Mouse (Mus musculus): ENCODE results near the gene Hectd3. TPM values are rescaled to one million over a fixed set of nuclear protein-coding genes. Genes with fewer than 3 reads are reported as not detected.

Gene Hectd3
- polyA plus RNA-seq, 1 experiment from 2014 or later: 20.2 TPM

DNA sequence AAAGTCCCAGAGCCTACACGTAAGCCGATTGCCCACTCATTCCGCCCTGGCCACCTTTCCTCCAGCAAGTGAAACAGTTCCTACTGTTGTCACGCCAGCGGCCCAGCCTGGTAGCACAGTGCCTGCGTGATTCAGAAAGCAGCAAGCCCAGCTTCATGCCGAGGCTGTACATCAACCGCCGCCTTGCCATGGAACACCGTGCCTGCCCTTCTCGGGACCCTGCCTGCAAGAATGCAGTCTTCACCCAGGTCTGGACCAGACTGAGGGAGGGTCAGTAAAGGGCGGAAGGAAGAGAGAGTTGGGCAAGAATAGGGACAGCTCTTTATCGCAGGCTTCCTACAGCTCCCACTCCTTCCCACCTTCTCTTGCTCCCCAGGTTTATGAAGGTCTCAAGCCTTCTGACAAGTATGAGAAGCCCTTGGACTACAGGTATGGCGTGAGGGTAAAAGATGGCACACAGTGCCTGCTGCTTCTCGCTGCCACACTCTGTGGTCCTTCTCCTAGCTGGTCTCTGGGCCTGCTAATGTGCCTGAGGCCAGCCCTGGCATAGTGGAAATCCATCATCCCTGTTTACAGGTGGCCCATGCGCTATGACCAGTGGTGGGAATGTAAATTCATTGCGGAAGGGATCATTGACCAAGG is 4.5 kb downstream of the Hectd3 start:
- no peak for ATAC-seq
- peaks cover 67% of the 10 kb centered on the region for H3K36me3 ChIP-seq
- WGBS: 93% methylated on average over 17 of the region's 17 CpGs
- no peaks in the 10 kb centered on the region for H3K9me3 ChIP-seq
- peaks cover 19% of the 10 kb centered on the region for H3K4me1 ChIP-seq (replicated peaks)
- no peak overlapping the region for H3K4me2 ChIP-seq (replicated peaks)
- H3K9ac ChIP-seq (replicated peaks): no peak overlapping the region
- no peak overlapping the region for H3K27ac ChIP-seq
- H3K27me3 ChIP-seq: peaks cover 10% of the 10 kb centered on the region; the same call in 1 of the 2 replicates
- H3K4me3 ChIP-seq (replicated peaks): no peak overlapping the region

GRCm38 (mm10) chr4:117001957-117002356 is 6.8 kb downstream of the Hectd3 start:
- no peak overlapping the region for H3K27ac ChIP-seq
- H3K9ac ChIP-seq (replicated peaks): no peak overlapping the region
- H3K27me3 ChIP-seq: peaks cover 10% of the 10 kb centered on the region; the same call in 1 of the 2 replicates
- no peaks in the 10 kb centered on the region for H3K4me1 ChIP-seq (replicated peaks)
- H3K4me2 ChIP-seq (replicated peaks): no peak overlapping the region
- 92% methylated on average over 16 of the region's 16 CpGs for WGBS
- no peak overlapping the region for H3K4me3 ChIP-seq (replicated peaks)
- peaks cover 68% of the 10 kb centered on the region for H3K36me3 ChIP-seq
- H3K9me3 ChIP-seq: no peaks in the 10 kb centered on the region
- no peak for ATAC-seq

- peaks cover 10% of the 10 kb centered on the region; the same call in 1 of the 2 replicates for H3K27me3 ChIP-seq
- H3K27ac ChIP-seq: no peak overlapping the region
- H3K4me3 ChIP-seq (replicated peaks): no peak overlapping the region
- no peaks in the 10 kb centered on the region for H3K4me1 ChIP-seq (replicated peaks)
- peak; percentile 73 for ATAC-seq
- 55% methylated on average over 38 of the region's 38 CpGs for WGBS
- no peak overlapping the region for H3K9ac ChIP-seq (replicated peaks)
- no peaks in the 10 kb centered on the region for H3K9me3 ChIP-seq
- H3K4me2 ChIP-seq (replicated peaks): no peak overlapping the region
- H3K36me3 ChIP-seq: peaks cover 66% of the 10 kb centered on the region
These were observed 7.7 kb downstream of the Hectd3 start for GRCm38 (mm10) chr4:117002543-117003521.

DNA sequence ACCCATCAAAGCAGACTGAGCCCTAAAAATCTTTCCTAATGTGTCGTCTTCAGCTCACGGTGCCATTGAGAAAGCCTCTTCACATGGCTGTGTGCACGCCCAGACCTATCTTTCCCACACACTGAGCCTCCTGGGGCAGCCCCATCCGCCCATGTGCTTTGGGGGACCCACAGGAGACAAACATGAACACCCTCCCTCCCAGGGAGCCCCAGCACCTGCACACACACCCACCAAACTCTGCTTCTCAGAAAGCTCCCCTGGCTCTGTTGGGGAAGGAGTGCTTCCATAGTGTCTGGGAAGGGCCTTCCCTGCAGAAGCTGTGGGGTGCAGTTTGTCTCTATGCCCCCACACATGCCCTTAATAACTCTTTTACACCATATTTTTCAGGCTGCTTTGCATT is 9.5 kb downstream of the Hectd3 start:
- no peaks in the 10 kb centered on the region for H3K9me3 ChIP-seq
- no peak overlapping the region for H3K4me3 ChIP-seq (replicated peaks)
- H3K27ac ChIP-seq: no peak overlapping the region
- H3K36me3 ChIP-seq: peaks cover 49% of the 10 kb centered on the region
- no peak overlapping the region; the same call in 1 of the 2 replicates for H3K9ac ChIP-seq (replicated peaks)
- no peak for ATAC-seq
- no peak overlapping the region for H3K4me2 ChIP-seq (replicated peaks)
- peaks cover 10% of the 10 kb centered on the region; the same call in 1 of the 2 replicates for H3K27me3 ChIP-seq
- WGBS: 85% methylated on average over 4 of the region's 4 CpGs
- H3K4me1 ChIP-seq (replicated peaks): no peaks in the 10 kb centered on the region

DNA sequence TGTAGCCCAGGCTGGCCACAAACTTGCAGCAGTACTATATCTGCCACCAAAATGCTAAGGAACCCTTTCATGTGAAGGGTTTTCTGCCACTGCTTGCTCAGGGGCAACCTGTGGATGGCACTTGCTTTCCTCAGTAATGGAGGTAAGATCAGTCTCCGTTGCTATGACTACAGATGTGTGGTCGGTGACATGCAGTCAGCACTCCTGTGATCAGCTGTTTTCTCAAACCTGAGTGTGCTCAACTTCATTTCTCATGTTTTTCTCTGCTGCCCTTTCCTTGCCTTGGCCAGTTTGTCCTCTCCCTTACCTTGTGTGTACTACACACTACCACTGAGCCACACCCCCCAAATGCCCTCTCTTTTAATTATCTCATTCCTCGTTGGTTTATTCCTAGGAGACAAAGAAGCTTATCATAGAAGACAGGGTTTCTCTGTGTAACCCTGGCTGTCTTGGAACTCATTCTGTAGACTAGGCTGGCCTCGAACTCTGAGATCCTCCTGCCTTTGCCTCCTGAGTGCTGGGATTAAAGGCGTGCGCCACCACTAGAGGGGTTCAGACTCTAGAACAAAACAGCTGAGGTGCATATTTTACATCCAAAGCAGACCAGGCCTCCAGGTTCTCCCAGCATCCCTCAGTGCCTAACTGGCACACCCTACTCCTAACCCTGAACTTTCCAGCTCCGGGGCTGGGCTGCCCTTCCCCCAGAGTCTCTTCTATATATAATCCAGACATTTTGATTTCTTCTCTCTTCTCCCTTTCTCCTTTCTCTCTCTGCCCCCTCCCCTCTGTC is 10.7 kb downstream of the Hectd3 start:
- H3K27ac ChIP-seq: no peak overlapping the region
- H3K4me1 ChIP-seq (replicated peaks): no peaks in the 10 kb centered on the region
- peaks cover 38% of the 10 kb centered on the region for H3K36me3 ChIP-seq
- no peak overlapping the region for H3K4me3 ChIP-seq (replicated peaks)
- WGBS: 81% methylated on average over 7 of the region's 7 CpGs
- no peak for ATAC-seq
- peaks cover 10% of the 10 kb centered on the region; the same call in 1 of the 2 replicates for H3K27me3 ChIP-seq
- no peaks in the 10 kb centered on the region for H3K9me3 ChIP-seq
- H3K9ac ChIP-seq (replicated peaks): no peak overlapping the region
- no peak overlapping the region for H3K4me2 ChIP-seq (replicated peaks)

DNA sequence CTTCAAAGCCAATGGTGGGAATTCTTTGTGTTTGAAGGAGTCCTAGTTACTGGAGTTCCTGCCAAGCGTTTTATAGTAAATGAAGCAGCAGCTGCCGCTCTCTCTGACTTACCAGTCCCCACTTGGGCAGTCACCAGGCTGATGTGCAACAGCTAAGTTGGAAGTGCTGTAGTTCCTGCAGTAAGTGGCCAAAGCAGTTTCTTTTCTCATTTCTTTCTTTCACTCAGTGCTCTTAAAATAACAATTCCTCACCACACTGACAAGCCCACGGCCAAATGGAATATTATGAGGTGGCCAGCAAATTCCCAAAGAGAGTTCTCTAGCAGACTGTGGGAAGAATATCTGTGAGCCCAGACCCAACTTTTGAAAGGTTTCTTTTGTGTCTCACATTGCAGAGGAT is 11.9 kb downstream of the Hectd3 start:
- Histone ChIP-seq H3K4me1 (replicated peaks) (no peaks in the 10 kb centered on the region), H3K9ac (replicated peaks) (no peak overlapping the region), H3K27me3 (peaks cover 10% of the 10 kb centered on the region; the same call in 1 of the 2 replicates), H3K4me2 (replicated peaks) (no peak overlapping the region), H3K9me3 (no peaks in the 10 kb centered on the region), H3K36me3 (peaks cover 25% of the 10 kb centered on the region), H3K4me3 (replicated peaks) (no peak overlapping the region), H3K27ac (no peak overlapping the region)
- 77% methylated on average over 3 of the region's 3 CpGs for WGBS
- no peak for ATAC-seq

DNA sequence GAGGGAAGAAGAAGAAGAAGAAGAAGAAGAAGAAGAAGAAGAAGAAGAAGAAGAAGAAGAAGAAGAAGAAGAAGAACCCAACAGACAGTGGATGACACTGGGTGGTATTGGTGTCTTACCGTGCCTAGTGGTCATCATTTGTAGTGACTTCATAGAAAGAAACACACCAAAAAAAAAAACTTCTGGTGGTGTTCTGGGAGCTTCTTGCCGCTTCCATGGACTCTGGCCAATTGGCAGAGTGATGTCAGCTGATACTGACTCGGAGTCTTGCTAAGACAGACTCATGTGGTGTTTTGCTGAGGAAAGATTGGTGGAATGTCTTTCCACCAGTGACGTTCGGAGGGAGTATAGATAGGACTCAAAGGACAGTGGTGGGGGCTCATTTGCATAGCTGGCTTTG is 15.1 kb downstream of the Hectd3 start:
- WGBS: 89% methylated on average over 5 of the region's 5 CpGs
- no peak for ATAC-seq
- no peaks in the 10 kb centered on the region for H3K4me1 ChIP-seq (replicated peaks)
- no peak overlapping the region for H3K27ac ChIP-seq
- no peaks in the 10 kb centered on the region for H3K9me3 ChIP-seq
- no peaks in the 10 kb centered on the region for H3K36me3 ChIP-seq
- no peaks in the 10 kb centered on the region for H3K27me3 ChIP-seq
- no peak overlapping the region for H3K4me3 ChIP-seq (replicated peaks)
- no peak overlapping the region for H3K9ac ChIP-seq (replicated peaks)
- H3K4me2 ChIP-seq (replicated peaks): no peak overlapping the region

GRCm38 (mm10) chr4:117013596-117013995 is 18.5 kb downstream of the Hectd3 start:
- no peaks in the 10 kb centered on the region for H3K9me3 ChIP-seq
- WGBS: 87% methylated on average over 6 of the region's 6 CpGs
- no peak for ATAC-seq

GRCm38 (mm10) chr4:117014901-117015415 is 19.8 kb downstream of the Hectd3 start:
- ATAC-seq: no peak
- Histone ChIP-seq H3K27me3 (no peaks in the 10 kb centered on the region), H3K4me1 (replicated peaks) (peaks cover 4% of the 10 kb centered on the region)

More at GRCm38 (mm10) chr4:117013596-117013995, 18.5 kb downstream of the Hectd3 start:
- Histone ChIP-seq H3K4me1 (replicated peaks) (no peaks in the 10 kb centered on the region), H3K4me3 (replicated peaks) (no peak overlapping the region), H3K27ac (no peak overlapping the region), H3K9ac (replicated peaks) (no peak overlapping the region), H3K4me2 (replicated peaks) (no peak overlapping the region), H3K27me3 (no peaks in the 10 kb centered on the region), H3K36me3 (no peaks in the 10 kb centered on the region)

GRCm38 (mm10) chr4:117017738-117018137 is 22.6 kb downstream of the Hectd3 start:
- no peak for ATAC-seq
- Histone ChIP-seq H3K4me1 (replicated peaks) (peaks cover 12% of the 10 kb centered on the region), H3K36me3 (peaks cover 9% of the 10 kb centered on the region), H3K27me3 (no peaks in the 10 kb centered on the region), H3K4me2 (replicated peaks) (no peak overlapping the region), H3K27ac (no peak overlapping the region), H3K4me3 (replicated peaks) (no peak overlapping the region), H3K9ac (replicated peaks) (no peak overlapping the region), H3K9me3 (no peaks in the 10 kb centered on the region)
- WGBS: 91% methylated on average over 2 of the region's 2 CpGs

More at GRCm38 (mm10) chr4:117014901-117015415, 19.8 kb downstream of the Hectd3 start:
- 73% methylated on average over 4 of the region's 4 CpGs for WGBS
- no peak overlapping the region for H3K4me2 ChIP-seq (replicated peaks)
- no peaks in the 10 kb centered on the region for H3K9me3 ChIP-seq
- no peaks in the 10 kb centered on the region for H3K36me3 ChIP-seq
- no peak overlapping the region for H3K27ac ChIP-seq
- H3K4me3 ChIP-seq (replicated peaks): no peak overlapping the region
- no peak overlapping the region for H3K9ac ChIP-seq (replicated peaks)

GRCm38 (mm10) chr4:117018327-117018726 is 23.2 kb downstream of the Hectd3 start:
- H3K4me1 ChIP-seq (replicated peaks): peaks cover 12% of the 10 kb centered on the region
- H3K27me3 ChIP-seq: no peaks in the 10 kb centered on the region
- 82% methylated on average over 7 of the region's 7 CpGs for WGBS
- H3K9me3 ChIP-seq: no peaks in the 10 kb centered on the region
- H3K36me3 ChIP-seq: peaks cover 15% of the 10 kb centered on the region
- H3K4me2 ChIP-seq (replicated peaks): no peak overlapping the region
- ATAC-seq: no peak
- H3K4me3 ChIP-seq (replicated peaks): no peak overlapping the region
- H3K27ac ChIP-seq: no peak overlapping the region
- no peak overlapping the region for H3K9ac ChIP-seq (replicated peaks)

All from midbrain, embryonic 13.5 days (tissue).